Mouse (Mus musculus): ENCODE results near the gene Slc6a20b.
A peak's percentile ranks its signal among the peaks of the same experiment; 100 is the strongest.
"Not testable (repeated sequence)": the region's sequence is repeated elsewhere in the genome, so short reads cannot be mapped to it uniquely, and the experiment has no call there.

Slc6a20b gene

DNA sequence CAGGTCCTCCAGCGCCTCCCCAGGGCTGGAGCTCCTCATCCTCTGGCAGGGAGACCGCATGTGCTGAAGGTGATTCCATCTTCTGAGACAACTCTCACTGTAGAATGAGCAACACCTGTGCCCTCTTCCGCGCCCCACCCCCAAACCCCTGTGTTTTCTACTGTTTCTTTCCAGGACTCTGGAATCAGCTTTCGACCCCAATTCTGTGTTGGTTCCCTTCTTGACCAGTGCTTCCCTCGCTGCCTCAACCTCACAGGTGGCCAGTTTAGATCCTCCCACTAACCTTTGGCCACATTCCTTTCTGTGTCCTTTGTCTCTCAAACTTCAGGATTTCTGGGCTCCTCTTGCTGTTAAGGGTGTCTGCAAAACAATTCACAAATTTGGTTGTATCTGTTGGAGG, at the start of gene Slc6a20b:
TSS of gene Slc6a20b (minus strand) at position 285 of the 400 bp plus-strand sequence.
- DNase-seq (ENCODE audit: low spot score) = no peak

DNA sequence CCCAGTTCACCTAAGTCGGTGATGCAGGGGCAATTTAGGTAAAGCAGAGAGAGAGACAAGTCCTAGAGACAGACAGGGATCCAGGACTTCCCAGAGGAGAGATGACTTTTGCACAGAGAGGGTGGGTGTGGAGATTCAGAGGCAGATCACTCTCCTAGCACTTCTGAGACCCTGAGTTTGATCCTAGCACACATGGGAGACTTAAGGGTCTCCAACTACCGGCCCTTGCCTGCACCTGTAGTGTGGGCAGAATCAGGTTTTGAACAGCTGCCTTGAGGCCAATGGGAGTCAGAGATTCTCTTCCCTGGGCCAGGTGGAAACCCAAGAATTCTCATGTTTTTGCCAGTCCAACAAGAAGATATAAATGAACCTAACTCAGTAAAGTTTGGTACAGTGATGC, 46.8 kb upstream of the Slc6a20b start:
- no peak for DNase-seq (ENCODE audit: low spot score)

DNA sequence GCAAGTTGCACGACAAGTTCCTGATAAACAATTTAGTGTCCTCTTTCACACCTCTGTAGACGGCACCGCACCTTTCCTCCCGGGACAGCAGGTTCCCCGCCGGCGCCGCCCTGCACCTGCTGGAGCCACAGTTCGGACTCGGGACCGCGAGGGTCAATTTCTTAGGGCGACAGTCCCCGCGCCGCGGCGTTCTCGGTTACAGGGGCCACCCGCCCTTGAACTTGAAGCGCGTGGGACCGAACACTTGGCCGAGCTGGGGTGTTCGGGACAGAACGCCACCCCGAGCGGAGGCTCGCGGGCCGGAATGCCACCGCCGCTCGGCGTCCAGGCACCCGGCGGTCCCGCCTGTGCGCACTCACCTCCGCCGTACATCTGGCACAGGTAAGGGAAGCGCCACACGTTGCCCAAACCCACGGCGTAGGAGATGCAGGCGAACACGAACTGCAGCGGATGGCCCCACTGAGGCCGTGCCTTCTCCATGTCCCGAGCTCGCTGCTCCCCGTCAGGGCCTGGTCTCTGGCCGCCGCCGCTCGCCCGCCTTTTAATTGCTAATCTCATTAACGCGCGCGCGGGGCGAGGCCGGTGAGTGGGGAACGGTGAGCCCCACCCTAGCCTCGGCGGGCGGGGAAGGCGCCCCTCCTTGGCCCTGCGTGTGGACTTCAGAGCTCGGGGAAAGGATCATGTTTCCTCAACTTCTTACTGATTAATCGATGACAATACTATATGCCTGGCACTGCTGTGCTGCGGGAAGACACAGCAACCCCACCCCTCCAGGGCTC, 46.2 kb upstream of the Slc6a20b start, which contains the start of the genes Ccr9 and Slc6a20a:
TSS of gene Ccr9 (plus strand) at position 113 of the 779 bp plus-strand sequence.
TSS of gene Slc6a20a (minus strand) at position 559 of the 779 bp plus-strand sequence.
- DNase-seq (ENCODE audit: low spot score) = peak; percentile 37

DNA sequence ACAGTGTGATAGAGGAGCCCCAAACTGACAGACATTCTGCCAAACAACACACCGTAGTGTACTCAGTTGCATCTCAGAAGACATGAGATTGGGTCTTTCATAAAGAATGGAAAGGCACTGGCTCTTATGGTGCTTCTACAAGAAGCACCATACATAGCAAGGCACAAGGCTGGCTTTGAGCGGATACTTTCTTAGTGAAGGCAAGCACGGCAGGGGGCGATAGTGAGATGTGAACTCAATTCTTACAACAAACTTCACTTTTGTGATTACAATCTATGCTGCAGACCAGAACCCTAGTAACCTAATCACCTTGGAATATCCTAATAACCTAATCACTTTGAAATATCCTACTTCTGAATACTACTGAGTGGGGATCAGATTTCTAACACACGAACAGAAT, 33.3 kb upstream of the Slc6a20b start:
- DNase-seq (ENCODE audit: low spot score) = peak; percentile 69

DNA sequence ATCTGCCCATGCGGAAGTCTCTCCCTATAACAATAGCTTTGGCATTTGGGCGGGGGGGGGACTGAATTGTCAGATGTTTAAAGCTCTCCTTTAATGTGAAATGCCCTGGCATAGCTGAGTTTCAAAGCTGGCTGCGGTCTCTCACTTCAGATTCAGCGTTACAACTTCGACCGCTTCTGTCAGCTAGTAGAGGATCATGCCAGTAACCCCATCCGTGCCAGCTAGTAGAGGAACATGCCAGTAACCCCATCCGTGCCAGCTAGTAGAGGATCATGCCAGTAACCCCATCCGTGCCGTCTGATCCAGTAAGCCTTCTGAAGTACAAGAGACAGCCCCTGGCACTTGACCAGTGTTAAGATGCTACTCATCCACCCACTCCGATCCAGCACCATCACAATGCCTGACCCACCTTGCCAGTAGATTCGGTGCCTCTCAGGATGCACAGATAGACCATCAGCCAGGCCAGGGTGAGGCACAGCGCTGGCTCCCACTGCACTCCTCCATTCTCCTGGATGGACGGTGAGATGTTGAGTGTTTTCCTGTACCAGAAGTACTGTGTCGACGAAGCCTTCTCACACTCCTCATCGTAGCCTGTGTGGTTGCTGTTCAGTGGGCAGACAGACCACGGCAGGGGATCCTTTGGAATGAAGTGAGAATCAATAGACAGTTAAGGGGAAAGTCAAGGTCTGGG, 27.8 kb upstream of the Slc6a20b start:
- not testable (repeated sequence) for DNase-seq (ENCODE audit: low spot score)

DNA sequence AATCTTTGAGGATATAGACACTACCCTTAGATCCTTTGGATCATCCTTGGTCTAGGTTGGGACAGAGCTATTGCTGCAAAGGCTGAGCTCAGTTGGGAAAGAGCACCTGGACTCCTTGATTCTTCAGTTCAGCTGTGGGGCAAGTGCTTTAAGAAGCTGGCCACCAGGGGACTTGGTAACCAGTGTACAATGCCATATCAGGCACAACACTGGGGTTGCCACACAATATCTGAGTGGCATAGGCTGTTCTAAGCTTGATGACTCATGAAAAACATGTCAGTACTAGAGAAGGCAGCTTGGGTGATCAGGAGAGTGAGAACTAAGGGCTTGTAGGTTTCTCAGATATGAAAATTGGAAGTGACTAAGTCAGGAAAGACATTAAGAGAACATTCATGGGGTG, 26.6 kb upstream of the Slc6a20b start:
- DNase-seq (ENCODE audit: low spot score) = no peak

DNA sequence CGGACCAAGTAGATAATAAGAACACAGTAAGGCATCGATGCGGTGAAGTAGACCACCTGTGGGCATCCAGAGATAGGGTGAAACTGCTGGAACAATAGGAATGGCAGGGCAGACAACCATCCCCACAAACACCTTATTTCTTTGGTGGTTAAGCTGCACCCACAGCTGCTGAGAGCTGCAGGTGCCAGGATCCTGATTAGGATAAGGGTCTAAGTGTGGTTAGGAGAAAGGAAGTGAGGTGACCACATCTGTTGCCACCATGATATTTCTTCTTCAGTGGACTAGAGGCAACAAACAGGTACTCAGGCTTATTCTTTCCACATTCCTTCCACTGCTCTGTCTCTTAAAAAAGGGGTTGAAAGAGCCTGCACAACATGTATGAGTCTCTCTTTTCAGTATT, 25.1 kb upstream of the Slc6a20b start:
- no peak for DNase-seq (ENCODE audit: low spot score)

DNA sequence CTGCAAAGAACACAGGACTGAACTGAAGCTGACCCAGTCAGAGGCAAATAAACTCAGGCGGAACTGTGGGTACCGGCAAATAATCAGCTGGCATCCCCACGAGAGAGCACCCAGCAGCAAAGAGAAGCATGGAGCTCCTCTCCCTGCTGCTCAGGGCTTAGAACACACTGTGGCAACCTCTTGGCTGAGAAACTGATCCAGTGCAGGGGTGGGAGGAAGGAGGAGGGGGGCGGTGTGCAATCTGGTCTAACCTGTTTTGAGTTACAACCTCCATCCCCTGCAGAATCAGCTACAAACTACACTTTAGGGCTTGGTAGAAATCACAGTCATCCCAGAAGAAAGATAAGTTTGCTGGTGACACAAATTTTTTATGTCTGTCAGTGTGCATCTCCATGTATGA, 19.0 kb upstream of the Slc6a20b start:
- DNase-seq (ENCODE audit: low spot score) = no peak

DNA sequence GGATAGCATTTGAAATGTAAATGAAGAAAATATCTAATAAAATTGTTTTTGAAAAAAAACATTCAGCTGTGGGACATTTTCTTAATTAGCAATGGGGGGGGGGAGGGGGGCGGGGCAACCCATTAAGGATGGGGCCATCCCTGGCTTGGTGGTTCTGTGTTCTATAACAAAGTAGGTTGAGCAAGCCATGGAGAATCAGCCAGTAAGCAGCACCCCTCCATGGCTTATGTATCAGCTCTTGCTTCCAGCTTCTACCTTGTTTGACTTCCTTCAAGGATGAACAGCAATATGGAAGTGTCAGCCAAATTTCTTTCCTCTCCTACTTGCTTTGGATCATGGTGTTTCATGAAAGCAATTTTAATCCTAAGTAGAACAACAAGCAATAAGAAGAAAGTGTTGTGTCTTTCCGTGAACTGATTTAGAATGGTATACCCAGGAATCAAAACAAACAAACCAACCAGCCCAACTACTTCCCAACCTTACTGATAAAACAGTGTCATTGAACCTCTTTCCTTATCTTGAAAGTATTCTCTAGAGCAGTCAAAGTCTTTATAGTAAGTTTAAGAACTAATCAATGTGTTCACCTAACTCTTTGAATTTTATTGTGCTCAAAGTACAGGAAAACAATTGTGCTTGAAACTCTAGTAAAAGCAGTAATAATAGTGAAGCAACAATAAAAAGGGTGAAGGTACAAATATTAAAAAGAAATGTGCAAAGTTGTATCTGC, 17.6 kb upstream of the Slc6a20b start:
- no peak for DNase-seq (ENCODE audit: low spot score)

DNA sequence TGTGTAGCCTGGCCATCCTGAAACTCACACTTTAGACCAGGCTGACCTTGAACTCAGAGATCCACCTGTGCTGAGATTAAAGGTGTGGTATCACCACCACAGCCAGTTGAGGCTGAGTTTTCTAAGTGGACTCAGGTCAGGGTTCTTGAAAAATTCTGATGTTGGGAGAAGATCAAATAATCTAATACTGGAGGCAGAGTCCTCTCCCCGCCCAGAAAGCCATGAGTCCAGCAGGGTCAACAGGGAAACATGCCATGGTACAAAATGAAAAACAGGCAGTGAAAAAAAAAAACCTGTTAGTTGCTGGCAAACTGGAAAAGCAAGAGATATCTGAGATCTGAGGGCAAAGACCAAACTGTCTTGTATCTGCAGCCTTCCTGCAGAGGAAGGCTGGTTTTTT, 7.7 kb upstream of the Slc6a20b start:
- no peak for DNase-seq (ENCODE audit: low spot score)

DNA sequence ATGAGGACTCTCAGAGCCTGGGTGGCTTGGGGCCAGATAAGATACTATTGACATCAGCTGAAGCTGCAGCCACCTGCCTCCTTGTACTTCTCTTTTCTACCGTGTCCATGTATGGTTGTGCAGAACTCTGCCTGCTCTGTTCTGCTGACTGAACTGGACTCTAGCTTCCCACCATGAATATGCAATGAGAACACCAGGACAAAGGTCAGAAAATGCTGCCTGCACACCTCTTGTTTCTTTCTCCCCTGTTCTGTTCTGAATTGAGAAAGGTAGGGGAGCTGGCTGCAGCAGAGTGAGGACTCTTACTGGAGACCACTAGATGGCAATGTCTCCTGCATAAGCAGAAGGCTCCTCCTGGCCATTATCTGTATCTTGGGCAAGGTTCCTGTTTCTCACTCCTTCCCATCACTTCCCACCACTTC, 6.3 kb upstream of the Slc6a20b start:
- peak; percentile 67 for DNase-seq (ENCODE audit: low spot score)

DNA sequence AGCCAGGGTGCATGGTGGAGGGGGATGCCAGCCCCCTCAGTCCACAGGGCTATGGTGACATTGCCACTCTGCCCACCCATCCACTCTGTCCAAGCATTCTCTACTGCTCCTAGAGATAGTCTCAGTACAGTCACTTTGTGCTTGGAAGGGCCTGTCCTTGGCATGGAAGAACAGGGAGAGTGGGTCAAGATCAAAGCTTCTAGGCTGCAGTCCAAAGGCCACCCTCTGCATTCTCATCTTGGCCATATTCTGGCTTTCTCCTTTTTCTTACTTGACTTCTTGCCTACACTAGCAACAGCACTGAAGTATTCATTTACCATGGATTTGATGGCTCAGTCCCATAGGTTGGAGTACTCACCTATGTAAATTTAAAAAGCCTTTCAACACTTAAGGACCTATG, 5.9 kb upstream of the Slc6a20b start:
- no peak for DNase-seq (ENCODE audit: low spot score)

DNA sequence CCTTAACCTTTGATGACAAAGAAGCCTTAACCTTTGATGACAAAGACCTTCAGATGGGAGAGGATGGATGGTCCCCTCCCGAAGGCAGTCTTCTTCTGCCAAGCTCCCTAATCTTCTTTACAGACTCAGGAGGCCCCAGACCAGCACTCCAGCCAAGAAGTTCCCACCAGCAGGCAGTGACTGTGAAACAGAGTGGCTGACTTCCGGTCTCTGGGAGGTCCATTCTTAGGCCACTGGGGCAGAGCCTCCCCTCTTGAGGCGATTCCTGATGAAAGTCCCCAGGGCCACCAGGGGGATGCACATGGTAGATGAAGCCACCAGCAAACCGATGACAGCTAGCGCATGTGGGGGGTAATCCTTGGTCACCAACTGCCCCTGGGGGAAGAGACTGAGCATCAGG, 4.4 kb upstream of the Slc6a20b start:
- DNase-seq (ENCODE audit: low spot score) = no peak

DNA sequence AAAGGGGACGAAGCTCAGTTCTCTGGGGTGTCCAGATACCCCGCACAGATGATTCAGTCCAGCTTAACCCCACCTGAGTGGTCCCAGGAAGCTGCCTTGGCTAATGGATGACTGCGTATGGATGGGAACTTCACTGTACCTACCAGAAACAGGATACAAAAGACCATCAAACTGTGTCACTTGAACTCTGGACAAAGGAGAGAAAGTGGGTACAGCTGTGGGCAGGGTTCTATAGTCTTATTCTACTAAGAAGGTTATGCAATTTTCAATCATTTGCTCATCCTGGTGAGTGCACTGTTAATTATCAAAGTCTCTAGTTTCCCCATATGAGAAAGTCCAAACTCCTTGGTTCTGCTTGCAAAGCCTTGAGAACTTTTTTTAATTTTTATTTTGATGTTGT, 628 bp upstream of the Slc6a20b start:
- no peak for DNase-seq (ENCODE audit: low spot score)

DNA sequence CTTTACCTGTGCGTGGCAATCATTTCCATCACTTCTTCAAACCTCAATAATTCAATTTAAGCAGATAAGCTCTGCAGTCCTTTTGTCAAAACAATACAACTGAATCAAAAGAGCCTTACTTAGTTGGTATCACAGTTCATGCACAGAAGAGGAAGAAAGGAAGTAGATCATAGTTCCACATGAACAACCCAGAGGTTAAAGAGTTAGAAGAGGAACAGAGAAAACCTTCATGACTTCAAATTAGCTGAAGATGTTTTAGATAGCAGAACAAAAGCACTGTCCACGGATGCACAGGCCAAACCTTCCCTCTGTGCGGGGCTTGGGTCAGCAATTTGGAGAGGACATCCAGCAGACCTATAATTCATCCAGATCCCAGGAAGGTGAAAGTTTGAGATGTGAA, 699 bp downstream of the Slc6a20b start:
- no peak for DNase-seq (ENCODE audit: low spot score)

DNA sequence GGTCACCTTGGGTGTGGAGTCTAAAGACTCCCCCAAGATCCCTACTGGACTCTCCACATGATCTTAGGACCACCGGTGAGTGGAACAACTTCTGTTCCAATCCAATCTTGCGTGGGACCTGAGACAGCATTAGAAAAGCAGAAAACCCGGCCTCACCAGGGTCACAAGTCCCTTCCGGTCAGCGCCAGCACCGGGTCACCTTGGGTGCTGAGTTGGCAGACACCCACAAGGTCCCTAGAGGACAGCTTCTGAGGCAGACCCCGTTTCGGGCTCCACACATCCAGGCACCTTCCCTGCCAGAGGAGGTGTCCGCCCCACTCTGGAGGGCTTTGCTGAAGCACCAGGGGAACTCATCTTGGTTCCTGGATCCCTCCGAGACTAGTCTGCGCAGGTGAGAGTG, 6.5 kb downstream of the Slc6a20b start:
- no peak for DNase-seq (ENCODE audit: low spot score)

DNA sequence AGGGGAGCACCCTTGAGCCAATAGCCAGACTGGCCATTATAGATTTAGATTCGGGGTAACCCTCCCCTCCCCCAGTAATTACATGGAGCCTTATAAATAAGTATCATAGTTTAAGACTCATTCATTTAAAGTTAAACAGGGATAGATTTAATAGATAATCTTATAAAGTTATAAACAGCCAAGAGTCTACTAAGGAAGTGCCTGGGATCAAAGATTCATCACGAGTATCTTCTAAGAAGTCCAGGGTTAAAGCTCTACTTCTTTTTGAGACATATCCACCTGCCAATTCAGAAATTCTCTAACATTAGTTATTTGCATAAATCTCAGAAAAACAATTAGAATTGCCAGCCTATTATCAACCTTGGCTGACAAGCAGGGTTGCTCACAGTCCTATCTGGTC, 7.6 kb downstream of the Slc6a20b start:
- no peak for DNase-seq (ENCODE audit: low spot score)

DNA sequence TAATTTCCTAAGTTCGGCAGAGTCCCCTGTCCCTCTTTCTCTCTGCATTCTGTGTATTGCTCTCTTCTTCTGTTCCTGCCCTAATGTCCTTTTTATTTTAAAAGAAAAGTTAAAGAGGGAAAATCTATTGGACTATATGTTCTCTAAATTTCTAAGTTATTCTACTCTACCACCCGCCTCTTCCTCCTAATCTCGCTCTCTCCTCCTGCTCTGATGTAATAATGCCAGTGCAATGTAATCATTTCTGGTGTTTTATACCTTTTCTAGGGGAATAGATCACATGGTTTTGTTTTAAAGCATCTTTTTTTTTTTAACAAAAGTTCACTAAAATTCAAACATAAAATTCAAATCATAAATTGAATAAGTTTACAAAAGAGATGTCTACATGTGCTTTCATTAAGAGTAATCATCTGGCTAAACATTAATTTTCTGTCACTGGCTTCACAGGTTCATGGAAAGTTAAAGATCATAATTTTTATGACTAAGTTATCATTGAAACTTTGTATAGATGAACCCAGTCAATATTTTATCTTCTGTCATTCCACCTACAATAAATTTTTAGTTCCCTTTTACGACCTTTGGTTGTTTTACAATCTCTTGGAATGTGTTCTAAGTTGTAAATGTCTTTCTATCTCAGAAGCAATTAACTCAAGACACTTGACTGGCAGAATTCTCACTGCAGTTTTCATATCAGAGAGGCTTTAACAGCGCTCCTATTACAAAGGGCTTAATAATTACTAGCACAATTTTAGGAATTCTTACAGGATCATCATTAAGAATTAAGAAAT, 11.9 kb downstream of the Slc6a20b start:
- no peak for DNase-seq (ENCODE audit: low spot score)

DNA sequence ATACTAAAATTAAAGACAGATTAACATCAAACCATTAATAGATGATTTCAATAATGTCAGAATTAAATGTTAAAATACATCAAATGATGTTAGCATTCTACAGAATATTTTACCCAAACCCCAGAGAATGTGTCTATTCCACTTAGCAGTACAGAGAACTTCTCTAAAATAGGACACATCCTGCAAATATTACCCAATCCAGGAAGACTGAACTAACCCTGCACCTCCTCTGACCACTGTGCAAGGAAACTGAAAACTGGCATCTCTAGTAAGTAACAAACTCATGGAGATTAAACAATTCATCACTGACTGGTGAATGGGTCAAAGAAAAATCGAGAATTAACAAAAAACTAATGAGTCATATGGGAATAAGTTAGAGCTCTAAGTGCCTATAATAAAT, 30.8 kb downstream of the Slc6a20b start:
- no peak for DNase-seq (ENCODE audit: low spot score)

DNA sequence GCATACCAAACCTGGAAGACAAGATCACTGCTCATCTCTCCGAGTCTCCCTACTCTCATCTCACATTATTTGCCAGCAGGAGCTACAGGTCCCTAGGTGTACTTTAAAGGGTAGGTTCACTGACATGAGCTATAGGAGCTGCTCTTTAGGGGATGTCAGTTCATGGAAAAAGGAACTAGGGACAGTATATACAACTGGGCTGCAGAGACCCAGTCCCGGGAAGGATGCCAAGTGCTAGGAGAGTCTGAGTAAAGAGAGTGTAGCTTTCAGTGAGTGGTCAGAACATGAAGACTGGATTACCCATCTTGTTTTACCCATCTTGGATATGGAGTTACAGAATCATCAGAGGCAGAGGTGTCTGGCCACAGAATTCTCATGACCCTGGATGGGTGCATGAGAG, 35.0 kb downstream of the Slc6a20b start:
- DNase-seq (ENCODE audit: low spot score) = no peak

DNA sequence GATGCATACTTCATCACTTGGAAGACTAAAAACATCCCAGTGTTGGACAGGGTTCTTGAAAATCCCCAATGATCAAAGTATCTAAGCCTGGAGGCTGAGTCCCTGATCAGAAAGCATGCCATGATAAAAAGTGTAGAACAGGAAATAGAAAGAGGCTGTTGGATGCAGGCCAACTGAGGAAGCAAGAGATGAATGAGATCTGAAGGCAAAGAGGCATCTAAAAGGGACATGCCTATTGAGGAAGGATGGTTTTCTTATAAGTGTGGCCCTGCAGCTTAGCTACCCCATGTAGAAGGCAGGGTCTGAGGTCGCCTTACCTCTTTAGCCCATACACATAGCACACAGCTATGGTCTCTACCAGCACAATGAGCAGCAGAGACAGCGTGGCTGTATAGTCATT, 35.5 kb downstream of the Slc6a20b start:
- no peak for DNase-seq (ENCODE audit: low spot score)

DNA sequence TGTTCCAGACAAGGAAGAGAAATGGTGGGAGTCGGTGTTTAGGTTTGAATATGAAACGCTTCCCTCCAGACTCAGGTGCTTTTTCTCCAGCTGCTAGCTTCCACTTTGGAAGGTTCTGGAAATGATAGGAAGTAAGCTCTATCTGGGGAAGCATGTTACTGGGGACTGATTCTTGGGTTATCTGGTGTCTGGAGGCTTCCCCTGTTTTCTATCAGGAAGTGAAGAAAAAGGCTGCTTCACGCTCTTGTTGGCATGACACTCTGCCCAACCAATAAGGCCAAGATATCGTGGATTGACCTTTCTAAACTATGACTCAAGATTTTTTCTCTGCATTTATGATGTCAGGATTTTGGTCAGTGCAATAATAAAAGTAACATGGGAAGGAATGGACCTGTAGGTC, 37.2 kb downstream of the Slc6a20b start:
- no peak for DNase-seq (ENCODE audit: low spot score)
